In the genomic region with DNA sequence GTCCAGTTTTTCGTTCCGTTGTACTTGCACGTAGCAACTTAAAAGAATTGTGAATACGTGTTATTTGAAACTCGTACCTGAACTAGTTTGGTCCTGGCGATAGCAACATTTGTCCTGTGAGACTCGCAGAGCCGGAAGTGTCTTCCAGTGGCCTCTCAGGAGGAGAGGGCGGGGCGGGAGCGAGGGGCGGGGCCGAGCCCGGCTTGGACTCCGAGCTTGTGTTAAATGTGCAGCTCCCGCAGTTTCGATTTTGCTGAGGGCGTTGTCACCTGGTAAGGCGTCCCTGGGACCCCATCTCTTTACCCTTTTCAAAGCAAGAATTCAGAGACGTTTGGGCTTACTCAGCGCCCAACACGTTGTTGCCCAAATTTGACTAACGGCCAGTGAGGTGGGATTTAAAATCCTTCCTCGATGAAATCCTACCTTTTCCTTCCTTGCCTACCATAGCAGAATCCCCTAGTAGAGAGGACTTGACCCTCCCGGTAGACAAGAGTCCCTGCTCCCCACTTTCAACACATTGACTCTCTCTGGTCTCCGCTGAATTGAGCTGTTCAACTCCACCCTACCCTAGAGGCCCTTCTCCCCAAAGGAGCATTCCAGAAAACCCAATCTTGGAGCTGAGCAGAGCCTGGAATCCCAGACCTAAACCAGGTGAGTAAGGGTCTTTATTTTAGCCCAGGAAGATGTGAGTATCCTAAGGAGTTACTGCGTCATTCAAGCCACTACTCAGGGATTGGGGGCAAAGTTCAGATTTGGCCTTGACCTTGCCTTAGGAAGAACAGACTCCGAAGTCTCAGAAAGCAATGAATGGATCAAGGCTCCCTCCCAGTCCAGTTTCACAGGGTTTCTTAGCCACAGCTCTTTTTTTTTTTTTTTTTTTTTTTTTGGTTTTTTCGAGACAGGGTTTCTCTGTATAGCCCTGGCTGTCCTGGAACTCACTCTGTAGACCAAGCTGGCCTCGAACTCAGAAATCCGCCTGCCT, we compare ENCODE assay signal across 7 mouse cellular contexts. TPM values are rescaled to one million over a fixed set of nuclear protein-coding genes. Genes with fewer than 3 reads are reported as not detected.
A peak's percentile ranks its signal among the peaks of the same experiment; 100 is the strongest.
DNase-seq lines count a peak whose midpoint lies in the region; ATAC-seq lines count a peak whose summit lies in the region.

A gene (plus strand): TSS at position 189 of the 982 bp plus-strand sequence.

- peak within 1 kb of the TSS; percentile 55 for H3K9ac ChIP-seq in liver, embryonic 16.5 days (ENCODE audit: low read depth, low read length)
- H3K9ac ChIP-seq in neural tube, embryonic 12.5 days = 0 out of 2 replicates have a peak within 1 kb of the TSS, but pooled peaks have one; percentile 21

- H3K36me3 ChIP-seq in liver, embryonic 16.5 days (ENCODE audit: control insufficient read depth, insufficient read depth) = peaks cover 22% of the 10 kb centered on the region
- H3K36me3 ChIP-seq in neural tube, embryonic 12.5 days = peaks cover 47% of the 10 kb centered on the region

- H3K27me3 ChIP-seq in liver, embryonic 16.5 days (ENCODE audit: control insufficient read depth, insufficient read depth, low read depth, low read length) = no peaks in the 10 kb centered on the region
- no peaks in the 10 kb centered on the region for H3K27me3 ChIP-seq in neural tube, embryonic 12.5 days (replicated peaks)

- no peaks in the 10 kb centered on the region for H3K9me3 ChIP-seq in liver, embryonic 16.5 days (replicated peaks; ENCODE audit: control insufficient read depth, low read length)
- H3K9me3 ChIP-seq in neural tube, embryonic 12.5 days = no peaks in the 10 kb centered on the region

- ATAC-seq in inflammation-experienced regulatory T-cells, adult 6 months = peak; percentile 65
- peak; percentile 92 for ATAC-seq in liver, embryonic 16.5 days (ENCODE audit: low read depth)
- no peak for ATAC-seq in neural tube, embryonic 12.5 days (ENCODE audit: low FRiP score, low read depth)

- intact Hi-C loops in gastrocnemius, postnatal 14 days (cut with DNase I; ENCODE audit: low total_unique reads) = no loop called here

- H3K4me3 ChIP-seq in liver, embryonic 16.5 days (ENCODE audit: low read depth, low read length) = peak within 1 kb of the TSS; percentile 65
- peak within 1 kb of the TSS; percentile 28 for H3K4me3 ChIP-seq in neural tube, embryonic 12.5 days

- 12% methylated on average over 30 of the region's 31 CpGs for WGBS in liver, embryonic 16.5 days (ENCODE audit: insufficient replicate concordance)
- 19% methylated on average over 30 of the region's 31 CpGs for WGBS in neural tube, embryonic 12.5 days

- peak; percentile 84 for DNase-seq in NIH3T3 (ENCODE audit: low read depth)
- peak; percentile 73 for DNase-seq in c-Kit-positive CD71-negative TER-119-negative erythroid progenitor cells, embryonic 14.5 days (ENCODE audit: low read depth)
- peak; percentile 60 for DNase-seq in gastrocnemius, postnatal 14 days
- DNase-seq in thymus, postnatal 25 days = peak; percentile 69

- peak within 1 kb of the TSS; percentile 66 for H3K4me2 ChIP-seq in liver, embryonic 16.5 days (ENCODE audit: low read depth, low read length)
- peak within 1 kb of the TSS; percentile 57 for H3K4me2 ChIP-seq in neural tube, embryonic 12.5 days (replicated peaks)

- H3K4me1 ChIP-seq in liver, embryonic 16.5 days (ENCODE audit: control insufficient read depth, low read depth, low read length) = peaks cover 6% of the 10 kb centered on the region
- H3K4me1 ChIP-seq in neural tube, embryonic 12.5 days = peaks cover 7% of the 10 kb centered on the region

- peak within 1 kb of the TSS; percentile 18; the same call in 1 of the 2 replicates for H3K27ac ChIP-seq in liver, embryonic 16.5 days (ENCODE audit: low read length)
- H3K27ac ChIP-seq in neural tube, embryonic 12.5 days = no peak within 1 kb of the TSS

RNA-seq across cellular contexts. Expression of the gene that starts here (rescaled TPM):
- 1 to 10 TPM; 2.3 to 3.1 TPM for total RNA-seq in gastrocnemius, postnatal 14 days (2021)
- 10 to 100 TPM; 15.6 to 19.0 (median 16.8) TPM for polyA plus RNA-seq in inflammation-experienced regulatory T-cells, adult 6 months (2017; shearing (Covaris generic))
- 7.4 and 8.0 TPM in 2 replicates for polyA plus RNA-seq in liver, embryonic 16.5 days (2015; fragmentation: Nextera tagmentation; extraction: Ambion mirVana)
- polyA plus RNA-seq in neural tube, embryonic 12.5 days (2016; fragmentation: Nextera tagmentation; extraction: Ambion mirVana) = 2.8 TPM in 2 replicates
